Mouse (Mus musculus) midbrain, embryonic 12.5 days (tissue): Measurements from ENCODE around the gene Cacnb4. TPM values are rescaled to one million over a fixed set of nuclear protein-coding genes. Genes with fewer than 3 reads are reported as not detected.
A peak's percentile ranks its signal among the peaks of the same experiment; 100 is the strongest.

Experiments
- ATAC-seq: fragments of 200-750 bp; cut with Nextera tagmentation; 2 replicates; pipeline ENCODE4 v1.8.0; 2017; ENCODE audit warnings: low read depth, moderate TSS enrichment, moderate library complexity; ENCODE audit not compliant: low FRiP score
- H3K27ac ChIP-seq: fragments of 300-500 bp; sonication (generic); replicated peaks from 2 replicates; pipeline ENCODE4 v1.5.1; 2016; ENCODE audit warnings: mild to moderate bottlenecking
- H3K27me3 ChIP-seq: fragments of 300-500 bp; sonication (generic); 2 replicates; pipeline ENCODE4 v1.6.1; 2016; ENCODE audit warnings: mild to moderate bottlenecking
- H3K36me3 ChIP-seq: fragments of 300-500 bp; sonication (generic); 2 replicates; pipeline ENCODE4 v1.6.1; 2016
- H3K4me1 ChIP-seq: fragments of 300-500 bp; sonication (generic); 2 replicates; pipeline ENCODE4 v1.6.1; 2016
- H3K4me2 ChIP-seq: fragments of 300-500 bp; sonication (generic); replicated peaks from 2 replicates; pipeline ENCODE4 v1.6.1; 2016; ENCODE audit warnings: mild to moderate bottlenecking, moderate library complexity
- H3K4me3 ChIP-seq: fragments of 300-500 bp; sonication (generic); 2 replicates; pipeline ENCODE4 v1.5.1; 2016; ENCODE audit warnings: mild to moderate bottlenecking
- H3K9ac ChIP-seq: fragments of 300-500 bp; sonication (generic); replicated peaks from 2 replicates; pipeline ENCODE4 v1.6.1; 2016; ENCODE audit warnings: mild to moderate bottlenecking, moderate library complexity
- H3K9me3 ChIP-seq: fragments of 300-500 bp; sonication (generic); 2 replicates; pipeline ENCODE4 v1.6.1; 2016; ENCODE audit warnings: mild to moderate bottlenecking
- WGBS: fragments of 180-500 bp; shearing (Covaris S2); methylation state at CpG from one replicate; pipeline ENCODE4 v1.1.7; 2016; 5-methylcytosine and 5-hydroxymethylcytosine counted together
- polyA plus RNA-seq: library from polyadenylated mRNA; unstranded; fragments of >200 nt; fragmentation: Nextera tagmentation; extraction: Ambion mirVana; gene quantifications from 2 replicates; pipeline ENCODE4 v1.2.1, GENCODE M21; 2016

Gene Cacnb4
- polyA plus RNA-seq, 1 experiment from 2014 or later: 5.0 TPM

GRCm38 (mm10) chr2:52423611-52424247 lies 252.9 kb downstream of the Cacnb4 start:
- H3K4me3 ChIP-seq: peak overlapping the region; percentile 95
- no peaks in the 10 kb centered on the region for H3K27me3 ChIP-seq
- H3K9ac ChIP-seq: peak overlapping the region; percentile 91
- peak overlapping the region; percentile 88; the same call in 1 of the 2 replicates for H3K27ac ChIP-seq
- WGBS: 4% methylated on average over 16 of the region's 16 CpGs
- peaks cover 23% of the 10 kb centered on the region for H3K4me1 ChIP-seq
- no peaks in the 10 kb centered on the region for H3K36me3 ChIP-seq
- no peak for ATAC-seq
- H3K4me2 ChIP-seq: peak overlapping the region; percentile 69
- 0 out of 2 replicates have a peak, but pooled peaks cover 2% of the 10 kb centered on the region for H3K9me3 ChIP-seq

- H3K4me1 ChIP-seq: peaks cover 23% of the 10 kb centered on the region
- no peaks in the 10 kb centered on the region for H3K36me3 ChIP-seq
- WGBS: 65% methylated on average over 8 of the region's 8 CpGs
- peak overlapping the region; percentile 91; the same call in 1 of the 2 replicates for H3K9ac ChIP-seq
- H3K9me3 ChIP-seq: 0 out of 2 replicates have a peak, but pooled peaks cover 2% of the 10 kb centered on the region
- H3K27me3 ChIP-seq: no peaks in the 10 kb centered on the region
- peak overlapping the region; percentile 95 for H3K4me3 ChIP-seq
- ATAC-seq: no peak
- H3K4me2 ChIP-seq: peak overlapping the region; percentile 69
- H3K27ac ChIP-seq: no peak overlapping the region
Observed at GRCm38 (mm10) chr2:52422871-52423610, 253.6 kb downstream of the Cacnb4 start.

GRCm38 (mm10) chr2:52421197-52421596 lies 255.4 kb downstream of the Cacnb4 start:
- Histone ChIP-seq H3K4me3 (no peak overlapping the region), H3K27me3 (no peaks in the 10 kb centered on the region), H3K9me3 (peaks cover 2% of the 10 kb centered on the region; the same call in 1 of the 2 replicates), H3K4me1 (peaks cover 23% of the 10 kb centered on the region), H3K36me3 (peaks cover 9% of the 10 kb centered on the region), H3K9ac (no peak overlapping the region), H3K27ac (no peak overlapping the region), H3K4me2 (no peak overlapping the region)
- ATAC-seq: no peak
- WGBS: 72% methylated on average over 6 of the region's 6 CpGs

- H3K27me3 ChIP-seq: no peaks in the 10 kb centered on the region
- no peak for ATAC-seq
- 95% methylated on average over 7 of the region's 7 CpGs for WGBS
- H3K4me3 ChIP-seq: no peak overlapping the region
- H3K9ac ChIP-seq: no peak overlapping the region
- no peak overlapping the region for H3K4me2 ChIP-seq
- peaks cover 20% of the 10 kb centered on the region for H3K36me3 ChIP-seq
- peaks cover 23% of the 10 kb centered on the region for H3K4me1 ChIP-seq
- peaks cover 7% of the 10 kb centered on the region for H3K9me3 ChIP-seq
- no peak overlapping the region for H3K27ac ChIP-seq
Observed at GRCm38 (mm10) chr2:52420001-52420710, 256.5 kb downstream of the Cacnb4 start.

- H3K27ac ChIP-seq: no peak overlapping the region
- whole genome bisulfite sequencing: 90% methylated on average over 6 of the region's 6 CpGs
- peaks cover 7% of the 10 kb centered on the region for H3K9me3 ChIP-seq
- no peak overlapping the region for H3K4me2 ChIP-seq
- no peak for ATAC-seq
- peaks cover 26% of the 10 kb centered on the region for H3K36me3 ChIP-seq
- no peaks in the 10 kb centered on the region for H3K27me3 ChIP-seq
- no peak overlapping the region for H3K4me3 ChIP-seq
- H3K9ac ChIP-seq: no peak overlapping the region
- H3K4me1 ChIP-seq: peaks cover 23% of the 10 kb centered on the region
Observed at GRCm38 (mm10) chr2:52419295-52419694, 257.3 kb downstream of the Cacnb4 start.

GRCm38 (mm10) chr2:52412524-52413037 lies 264.1 kb downstream of the Cacnb4 start:
- peaks cover 34% of the 10 kb centered on the region for H3K9me3 ChIP-seq
- no peak overlapping the region for H3K4me3 ChIP-seq
- no peak overlapping the region for H3K9ac ChIP-seq
- H3K27ac ChIP-seq: no peak overlapping the region
- no peaks in the 10 kb centered on the region for H3K4me1 ChIP-seq
- no peak for ATAC-seq
- 97% methylated on average over 5 of the region's 5 CpGs for WGBS
- no peaks in the 10 kb centered on the region for H3K27me3 ChIP-seq
- no peak overlapping the region for H3K4me2 ChIP-seq
- peaks cover 82% of the 10 kb centered on the region for H3K36me3 ChIP-seq

GRCm38 (mm10) chr2:52406480-52406879 lies 270.2 kb downstream of the Cacnb4 start:
- Histone ChIP-seq H3K4me1 (no peaks in the 10 kb centered on the region), H3K9me3 (peaks cover 21% of the 10 kb centered on the region), H3K27me3 (no peaks in the 10 kb centered on the region), H3K27ac (no peak overlapping the region), H3K36me3 (peaks cover 75% of the 10 kb centered on the region), H3K4me3 (no peak overlapping the region), H3K4me2 (no peak overlapping the region), H3K9ac (no peak overlapping the region)
- 93% methylated on average over 1 of the region's 1 CpGs for WGBS
- ATAC-seq: no peak

GRCm38 (mm10) chr2:52405238-52405637 lies 271.4 kb downstream of the Cacnb4 start:
- no peak overlapping the region for H3K27ac ChIP-seq
- no peak for ATAC-seq
- 96% methylated on average over 5 of the region's 5 CpGs for WGBS
- no peak overlapping the region for H3K9ac ChIP-seq
- H3K36me3 ChIP-seq: peaks cover 68% of the 10 kb centered on the region
- no peaks in the 10 kb centered on the region for H3K27me3 ChIP-seq
- H3K4me3 ChIP-seq: no peak overlapping the region
- no peak overlapping the region for H3K4me2 ChIP-seq
- no peaks in the 10 kb centered on the region for H3K4me1 ChIP-seq
- peaks cover 9% of the 10 kb centered on the region for H3K9me3 ChIP-seq

GRCm38 (mm10) chr2:52394529-52394928 lies 282.1 kb downstream of the Cacnb4 start:
- no peak overlapping the region for H3K9ac ChIP-seq
- WGBS: 93% methylated on average over 5 of the region's 5 CpGs
- H3K36me3 ChIP-seq: peaks cover 6% of the 10 kb centered on the region; the same call in 1 of the 2 replicates
- no peak overlapping the region for H3K27ac ChIP-seq
- H3K4me2 ChIP-seq: no peak overlapping the region
- H3K27me3 ChIP-seq: no peaks in the 10 kb centered on the region
- H3K4me3 ChIP-seq: no peak overlapping the region
- no peaks in the 10 kb centered on the region for H3K4me1 ChIP-seq
- ATAC-seq: no peak
- no peaks in the 10 kb centered on the region for H3K9me3 ChIP-seq

- ATAC-seq: no peak
Observed at GRCm38 (mm10) chr2:52390415-52390975, 286.1 kb downstream of the Cacnb4 start.

GRCm38 (mm10) chr2:52389975-52390374 lies 286.7 kb downstream of the Cacnb4 start:
- ATAC-seq: no peak
- Histone ChIP-seq H3K36me3 (no peaks in the 10 kb centered on the region), H3K27me3 (no peaks in the 10 kb centered on the region), H3K9ac (no peak overlapping the region), H3K9me3 (no peaks in the 10 kb centered on the region), H3K4me1 (no peaks in the 10 kb centered on the region), H3K4me2 (no peak overlapping the region), H3K4me3 (no peak overlapping the region), H3K27ac (no peak overlapping the region)
- WGBS: 74% methylated on average over 3 of the region's 3 CpGs

More at GRCm38 (mm10) chr2:52390415-52390975, 286.1 kb downstream of the Cacnb4 start:
- no peak overlapping the region for H3K4me2 ChIP-seq
- H3K9ac ChIP-seq: no peak overlapping the region
- H3K27me3 ChIP-seq: no peaks in the 10 kb centered on the region
- no peak overlapping the region for H3K27ac ChIP-seq
- H3K4me3 ChIP-seq: no peak overlapping the region
- no peaks in the 10 kb centered on the region for H3K9me3 ChIP-seq
- H3K4me1 ChIP-seq: no peaks in the 10 kb centered on the region
- no peaks in the 10 kb centered on the region for H3K36me3 ChIP-seq
- 83% methylated on average over 2 of the region's 2 CpGs for WGBS
